Mouse (Mus musculus) spleen, postnatal 14 days (tissue): Measurements from ENCODE around the gene Htr1d.

Experiments
- DNase-seq, 2 experiments: peaks; one replicate each; pipeline ENCODE4 v3.0.0; 2021 to 2022; ENCODE audit warnings: low spot score in 2 of 2

Htr1d gene

DNA sequence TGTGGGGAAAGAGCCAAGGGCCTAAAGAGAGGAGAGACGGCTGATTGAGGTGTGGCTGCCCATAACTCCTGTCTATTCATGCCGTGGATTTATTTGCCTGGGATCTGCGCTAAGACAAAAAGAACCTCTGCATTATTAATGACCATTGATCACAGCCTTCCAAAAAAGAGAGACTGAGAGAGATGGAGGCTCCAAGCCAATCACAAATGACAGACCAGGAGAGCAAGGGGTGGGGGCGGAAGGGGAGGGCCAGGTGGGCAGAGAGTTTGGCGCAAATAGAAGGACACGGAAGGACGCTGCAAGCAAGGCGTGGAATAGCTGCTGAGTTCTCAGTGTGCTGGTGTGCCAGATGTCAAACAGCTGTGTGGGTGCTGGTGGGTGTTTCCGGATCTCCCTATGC lies at the start of gene Htr1d:
Htr1d (plus strand) TSS at position 301 of the 400 bp plus-strand sequence.
- DNase-seq: no peak

DNA sequence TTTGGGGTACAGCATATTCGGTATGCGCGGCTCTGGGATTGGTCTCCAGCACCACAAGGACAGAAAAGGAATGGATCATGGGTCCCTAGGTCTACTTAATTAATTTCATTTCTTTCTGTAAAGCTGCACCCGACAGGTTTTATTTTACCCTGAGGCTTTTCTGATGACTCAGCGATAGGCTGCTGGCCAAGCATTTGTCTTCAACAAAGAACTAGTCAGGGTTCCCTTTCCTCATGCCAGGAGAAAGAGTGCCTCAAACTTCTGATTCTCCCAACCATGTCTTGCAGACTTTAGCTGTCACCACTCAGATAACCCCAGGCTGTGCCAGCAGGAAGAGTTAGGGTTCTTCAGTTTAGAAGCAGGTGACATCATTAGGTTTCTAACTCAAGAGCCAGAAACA lies 46.3 kb upstream of the Htr1d start:
- no peak for DNase-seq

DNA sequence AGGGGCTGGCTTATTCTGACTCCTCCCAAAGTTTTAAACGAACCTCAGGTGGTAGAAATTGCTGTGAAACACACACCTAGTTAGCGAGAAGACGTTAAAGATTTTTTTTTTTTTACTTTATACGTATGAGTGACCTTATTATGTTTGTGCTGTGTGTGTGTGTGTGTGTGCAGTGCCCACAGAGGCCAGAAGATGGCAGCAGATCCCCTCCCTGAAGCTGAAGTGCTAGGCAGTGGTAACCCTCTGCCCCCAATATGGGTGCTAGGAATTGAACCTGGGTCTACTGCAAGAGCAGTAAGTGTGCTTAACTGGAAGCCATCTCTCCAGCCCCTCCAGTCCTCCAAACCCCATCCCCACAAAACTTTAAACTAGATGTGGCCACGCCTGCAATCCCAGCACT lies 40.3 kb upstream of the Htr1d start:
- no peak for DNase-seq

DNA sequence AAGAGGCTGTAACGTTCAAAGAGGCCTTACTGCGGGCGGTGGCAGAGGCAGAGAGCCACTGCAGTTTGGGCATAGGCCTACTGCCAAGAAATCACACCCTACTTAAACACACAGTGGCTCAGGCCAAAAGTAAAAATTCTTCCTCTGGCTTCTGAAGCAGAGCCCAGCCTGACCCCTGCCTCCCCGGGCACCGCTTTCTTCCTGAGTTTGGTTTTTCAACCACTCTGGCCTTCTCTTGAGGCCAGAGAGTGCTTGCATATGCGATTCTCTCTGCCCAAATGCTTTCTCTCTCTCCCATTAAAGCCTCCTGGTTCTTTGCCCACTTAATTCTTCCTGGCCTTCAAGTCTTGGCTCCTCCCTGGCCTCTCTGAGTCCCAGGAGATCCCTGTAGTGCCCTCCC lies 39.5 kb upstream of the Htr1d start:
- DNase-seq: no peak

DNA sequence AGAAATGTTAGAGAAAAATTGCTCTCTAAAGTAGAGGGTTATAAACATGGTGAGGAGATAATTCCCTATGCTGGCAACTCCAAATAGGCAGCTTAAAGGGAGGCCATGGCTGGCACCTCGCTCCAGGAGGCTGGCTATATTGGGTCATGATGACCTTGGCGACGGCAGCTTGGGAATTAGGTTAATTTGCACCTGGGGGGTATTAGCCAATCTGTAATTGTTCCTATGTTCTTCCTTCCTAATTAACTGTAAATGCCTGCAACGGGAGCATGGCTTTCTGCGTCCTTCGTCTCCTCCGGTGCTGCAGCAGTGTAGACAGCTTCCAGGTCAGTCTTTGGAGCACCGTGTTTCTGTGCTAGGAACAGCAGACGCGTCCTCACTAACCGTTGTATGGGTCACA lies 36.1 kb upstream of the Htr1d start:
- no peak for DNase-seq

DNA sequence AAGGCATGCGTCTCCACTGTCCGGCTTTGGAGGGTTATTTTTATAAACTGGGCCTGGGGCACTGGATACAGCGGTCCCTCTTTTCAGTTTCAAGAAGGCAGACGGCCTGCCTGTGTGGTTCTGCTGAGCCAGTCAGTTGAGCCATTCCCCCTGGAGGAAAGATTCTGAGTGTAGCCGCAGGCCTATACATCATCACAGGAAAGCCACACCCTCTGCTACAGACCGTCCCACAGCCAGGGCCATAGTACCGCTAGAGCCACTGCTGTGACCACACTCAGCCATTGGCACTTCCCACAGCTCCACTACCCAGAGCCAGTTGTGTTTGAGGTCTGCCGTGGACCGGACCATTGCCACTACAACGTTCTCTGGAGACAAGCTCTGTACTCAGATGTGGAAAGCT lies 21.5 kb upstream of the Htr1d start:
- no peak for DNase-seq

DNA sequence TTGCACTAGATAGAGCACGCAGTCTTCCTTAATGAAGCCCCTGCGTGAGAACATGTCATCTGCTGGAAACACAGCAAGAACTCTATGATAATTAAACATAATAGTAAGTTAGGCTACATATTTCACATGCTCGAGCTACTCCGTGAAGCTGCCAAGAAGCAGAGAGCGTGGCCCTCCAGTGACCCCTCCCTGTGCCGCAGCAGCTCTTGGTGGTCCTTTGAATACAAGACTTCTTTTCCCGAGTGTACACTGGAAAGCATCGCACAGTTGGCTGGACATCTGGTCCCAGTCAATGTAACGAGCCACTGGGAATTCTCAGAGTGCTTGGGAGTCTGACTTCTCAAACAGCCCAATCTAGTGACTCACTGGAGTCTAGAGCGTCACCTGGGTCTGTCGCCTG lies 15.5 kb upstream of the Htr1d start:
- DNase-seq: no peak

DNA sequence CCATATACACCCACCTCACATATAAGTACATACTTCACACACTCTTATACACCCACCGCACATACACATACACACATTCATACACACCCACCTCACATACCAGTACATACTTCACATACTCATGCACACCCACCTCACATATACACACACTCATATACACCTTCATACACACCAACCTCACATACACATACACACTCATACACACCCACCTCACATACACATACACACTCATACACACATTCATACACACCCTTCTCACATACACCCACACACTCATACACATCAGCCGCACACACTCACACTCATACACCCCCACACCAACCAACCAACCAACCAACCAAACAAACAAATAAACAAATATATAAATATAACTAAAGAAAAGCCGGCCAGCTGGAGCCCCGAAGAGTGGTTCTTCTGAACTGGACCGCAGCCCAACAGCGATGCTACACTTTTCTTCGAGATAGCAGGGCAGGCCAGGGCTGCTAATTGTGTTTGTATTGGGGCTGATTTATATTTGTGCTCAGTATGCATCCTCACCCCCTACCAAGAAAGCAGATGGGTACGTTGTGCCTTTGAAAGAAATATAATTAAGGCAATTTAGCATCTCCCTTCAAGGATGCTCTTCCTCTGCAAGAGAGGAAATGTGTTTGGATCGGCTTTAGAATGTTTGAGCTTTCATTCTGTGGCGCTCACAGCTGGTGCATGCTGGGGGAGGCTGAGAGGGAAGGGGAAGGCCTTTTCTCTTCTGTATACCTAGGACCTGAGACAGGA lies 11.1 kb upstream of the Htr1d start:
- DNase-seq: no peak

DNA sequence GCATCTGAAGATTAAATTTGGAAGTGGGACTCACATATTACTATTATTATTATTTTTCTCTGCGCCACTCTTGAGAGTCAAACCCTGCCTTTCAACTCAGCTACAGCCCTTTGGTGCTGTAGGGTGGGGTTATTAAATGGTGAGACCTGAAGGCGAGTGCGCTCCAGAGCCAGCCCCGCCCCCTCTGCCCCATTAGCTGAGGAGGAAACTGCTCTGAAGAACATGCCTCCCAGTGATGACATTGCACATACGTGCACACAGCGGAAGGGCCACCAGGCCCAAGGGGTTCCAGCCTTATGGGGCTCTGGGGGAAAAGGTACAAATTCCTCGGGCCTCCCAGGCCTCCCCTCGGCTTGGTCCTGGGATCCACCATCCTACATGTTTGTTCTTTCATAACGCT lies 7.8 kb upstream of the Htr1d start:
- no peak for DNase-seq

DNA sequence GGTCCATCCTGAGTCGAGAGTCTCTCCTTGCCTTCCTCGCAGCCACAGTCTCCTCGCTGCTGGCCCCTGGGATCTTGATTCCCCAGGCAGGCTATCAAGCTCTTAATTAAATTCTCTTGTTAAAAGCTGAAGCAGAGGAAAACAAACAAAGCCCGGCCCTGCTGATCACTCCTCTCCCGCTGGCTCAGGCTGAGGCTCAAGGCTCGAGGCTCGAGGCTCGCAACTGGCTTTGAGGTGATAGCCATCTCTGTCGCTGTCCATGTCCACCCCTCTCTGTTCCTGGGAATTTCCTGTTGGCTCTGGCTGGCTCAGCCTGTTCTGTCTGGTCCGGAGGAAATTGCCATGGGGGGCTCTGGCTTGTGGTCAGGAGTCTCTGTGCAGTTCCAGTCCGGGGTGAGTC lies 4.4 kb upstream of the Htr1d start:
- no peak for DNase-seq

DNA sequence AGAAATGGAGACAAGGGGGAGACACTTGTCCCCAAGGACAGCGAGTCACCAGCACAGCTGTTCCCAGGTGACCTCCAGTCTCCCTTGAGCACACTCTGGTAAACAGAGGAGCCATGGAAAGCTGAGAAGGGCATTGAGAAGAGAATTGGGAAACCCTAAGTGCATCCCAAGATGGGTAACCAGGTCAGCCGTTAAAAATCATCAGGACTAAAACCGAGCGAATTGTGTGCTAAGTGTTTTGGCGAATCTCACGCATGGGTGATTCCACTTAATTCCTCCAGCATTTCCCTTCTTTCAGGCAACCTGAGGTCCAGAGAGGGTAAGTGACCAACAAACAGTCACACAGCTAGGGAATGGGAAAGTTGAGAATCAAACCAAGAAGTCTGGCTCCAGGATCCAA lies 3.9 kb upstream of the Htr1d start:
- no peak for DNase-seq

DNA sequence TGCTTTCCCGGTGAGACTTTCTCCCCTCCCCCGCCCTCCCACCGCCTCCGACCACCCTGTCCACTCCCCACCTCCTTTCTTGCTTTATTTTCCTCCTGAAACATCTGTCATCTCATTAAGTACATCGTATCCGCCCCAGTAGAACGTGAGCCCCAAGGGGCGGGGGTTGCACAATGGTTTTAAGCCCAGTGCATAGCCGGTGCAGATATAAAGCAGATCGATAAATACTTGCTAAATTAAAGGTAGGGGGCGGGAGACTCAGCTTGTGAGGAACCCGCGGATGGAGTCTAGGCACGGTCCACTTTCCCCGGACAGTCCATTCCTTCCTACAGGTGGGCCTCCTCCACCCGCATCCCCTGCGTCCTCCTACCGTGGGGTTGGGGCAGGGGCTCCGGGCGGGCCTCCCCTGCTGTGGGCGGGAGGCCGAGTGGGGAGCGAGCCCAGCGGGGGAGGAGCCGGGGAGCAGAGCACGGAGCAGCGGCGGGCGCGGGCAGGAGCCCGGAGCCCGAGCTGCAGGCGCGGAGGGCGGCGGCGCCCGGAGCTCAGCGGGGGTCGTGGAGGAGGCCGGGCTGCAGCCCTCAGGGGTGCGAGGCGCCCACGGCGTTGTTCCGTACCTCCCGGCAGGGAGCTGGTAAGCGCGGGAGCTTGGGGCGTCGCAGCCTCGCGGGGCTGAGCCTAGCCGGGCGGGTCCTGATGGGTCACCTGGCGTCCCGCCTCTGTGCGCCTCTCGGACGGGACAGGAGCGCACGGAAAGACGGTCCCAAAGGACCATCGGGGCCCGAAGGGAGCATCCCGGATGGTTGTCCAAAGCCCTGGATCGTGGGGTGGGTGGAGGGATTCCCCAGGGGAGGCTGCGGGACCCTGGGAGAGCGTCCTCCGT lies 1.0 kb downstream of the Htr1d start:
- no peak for DNase-seq

DNA sequence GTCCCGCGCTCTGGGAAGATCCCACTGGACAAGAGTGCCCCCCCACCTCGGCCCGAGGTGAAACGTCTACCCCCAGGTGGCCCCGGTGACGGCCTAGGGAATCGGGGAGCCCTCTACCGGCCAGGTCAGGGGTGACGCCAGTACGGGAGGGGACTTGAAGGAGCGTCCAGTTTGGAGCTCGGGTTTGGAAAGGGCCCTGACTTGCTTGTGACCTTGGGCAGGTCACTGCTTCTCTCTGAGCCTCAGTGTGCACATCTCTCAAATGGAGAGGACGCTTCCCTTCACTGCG lies 1.6 kb downstream of the Htr1d start:
- DNase-seq: peak in 1 of 2 experiments; percentile 3

DNA sequence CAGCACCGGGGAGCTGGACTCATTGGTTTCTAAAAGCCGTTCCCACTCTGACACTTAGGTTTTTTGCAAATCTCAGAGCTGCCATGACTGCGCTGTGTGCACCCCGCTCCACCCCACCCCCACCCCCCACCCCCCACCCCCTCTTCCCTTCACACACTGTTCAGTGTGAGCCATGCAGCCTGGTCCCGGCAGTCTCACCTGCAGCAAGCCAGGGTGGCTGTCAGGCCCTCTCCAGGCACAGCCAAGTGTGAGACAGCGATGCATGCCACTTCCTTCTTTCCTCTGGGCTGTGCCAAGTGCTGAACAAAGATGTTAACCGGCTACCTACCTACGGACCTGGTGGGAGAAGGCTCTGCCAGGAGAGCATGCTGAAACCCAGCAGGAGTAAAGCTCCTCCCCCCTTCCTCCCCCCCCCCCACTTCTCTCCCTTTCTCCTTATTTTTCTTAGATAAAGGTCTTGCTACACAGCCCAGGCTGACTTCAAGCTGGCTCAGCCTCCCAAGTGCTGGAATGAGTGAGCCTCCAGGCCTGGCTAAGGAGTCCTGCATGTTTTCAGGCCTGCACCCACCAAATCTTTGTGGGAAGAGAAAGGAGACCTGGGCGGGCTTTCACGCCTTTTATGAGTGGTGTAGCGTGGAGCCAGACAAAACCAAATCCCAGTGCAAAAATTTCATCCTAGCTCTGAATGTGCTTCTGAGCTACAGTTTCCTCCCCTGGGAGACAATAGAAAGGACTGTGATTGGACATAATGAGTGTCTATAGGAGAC lies 7.5 kb downstream of the Htr1d start:
- DNase-seq: no peak

DNA sequence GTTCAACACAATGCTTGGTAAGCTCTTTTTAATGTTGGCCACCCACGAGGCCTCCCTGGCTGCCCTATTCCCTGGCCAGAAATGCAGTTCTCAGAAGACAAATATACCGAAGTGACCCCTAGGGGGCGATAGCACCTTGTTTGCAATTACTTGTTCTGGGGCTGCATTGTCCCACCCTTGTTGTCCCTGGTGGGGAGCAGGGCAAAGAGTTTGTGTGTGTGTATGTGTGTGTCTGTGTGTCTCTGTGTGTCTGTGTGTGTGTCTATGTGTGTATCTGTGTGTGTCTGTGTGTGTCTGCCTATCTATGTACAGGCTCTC lies 8.0 kb downstream of the Htr1d start:
- DNase-seq: peak in 1 of 2 experiments; percentile 24

DNA sequence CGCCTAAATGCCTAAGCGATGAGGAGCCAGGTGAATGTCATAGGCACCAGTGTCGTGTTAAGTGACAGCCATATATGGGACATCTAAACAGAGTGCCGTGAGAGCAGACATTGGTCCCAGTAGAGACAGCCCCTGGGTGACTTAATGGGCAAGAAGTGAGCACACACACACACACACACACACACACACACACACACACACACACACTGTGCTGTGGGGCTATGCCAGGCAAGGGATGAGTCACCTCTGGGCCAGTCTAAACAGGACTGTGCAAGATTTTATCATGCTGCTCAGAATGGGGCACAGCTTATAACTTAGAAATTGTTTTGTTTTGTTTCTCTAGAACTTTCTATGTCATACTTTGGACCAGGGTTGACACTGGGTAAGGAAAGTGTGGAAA lies 10.7 kb downstream of the Htr1d start:
- DNase-seq: no peak

DNA sequence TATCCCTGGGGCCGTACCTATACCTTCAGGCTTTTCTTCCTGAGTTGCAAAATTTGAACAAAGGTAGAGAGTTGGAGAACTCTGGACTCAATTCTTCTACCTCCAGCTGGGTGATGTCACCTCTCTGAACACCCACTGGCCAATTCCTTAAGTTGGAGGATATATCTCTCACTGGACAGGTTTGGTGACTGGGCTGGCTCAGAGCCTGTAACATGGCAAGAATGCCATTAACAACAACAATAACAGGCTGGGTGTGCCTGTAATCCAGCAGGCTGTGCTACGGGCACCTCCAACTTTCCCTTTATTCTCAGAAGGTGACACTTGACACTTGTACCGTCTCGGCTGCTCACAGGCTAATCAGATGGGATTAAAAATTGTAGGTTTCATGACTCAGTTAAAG lies 15.8 kb downstream of the Htr1d start:
- no peak for DNase-seq

DNA sequence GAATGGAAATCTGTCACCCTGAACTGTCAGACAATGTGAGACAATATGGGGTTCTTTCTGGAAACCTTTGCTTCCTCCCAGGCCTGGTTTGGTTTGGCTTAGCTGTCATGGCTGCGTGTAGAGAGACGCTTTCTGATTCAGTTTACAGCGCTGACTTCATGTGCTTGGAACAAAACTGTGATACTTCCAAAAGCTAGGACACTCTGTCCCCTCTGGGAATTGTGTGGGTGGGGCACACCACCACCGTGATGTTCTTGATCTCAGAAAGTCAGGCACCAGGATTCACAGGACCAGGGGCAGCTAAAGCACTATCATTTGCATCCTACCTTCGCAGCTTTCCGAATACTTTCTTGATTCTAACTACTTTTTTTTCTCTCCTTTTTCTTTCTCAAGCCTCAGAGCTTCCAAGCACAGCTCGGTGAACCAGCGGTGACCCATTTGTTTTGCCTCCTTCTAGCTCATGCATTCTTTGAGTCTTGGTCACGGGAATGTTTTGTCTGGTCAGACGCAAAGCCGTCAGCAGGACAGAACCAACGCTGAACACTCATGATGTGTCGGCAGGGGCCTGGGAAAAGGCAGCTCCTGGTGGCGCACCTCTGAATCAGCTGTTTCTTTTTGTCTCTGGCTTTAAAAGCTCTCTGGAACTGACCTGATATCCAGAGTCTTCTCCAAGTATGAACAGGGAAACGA lies 18.2 kb downstream of the Htr1d start:
- no peak for DNase-seq

DNA sequence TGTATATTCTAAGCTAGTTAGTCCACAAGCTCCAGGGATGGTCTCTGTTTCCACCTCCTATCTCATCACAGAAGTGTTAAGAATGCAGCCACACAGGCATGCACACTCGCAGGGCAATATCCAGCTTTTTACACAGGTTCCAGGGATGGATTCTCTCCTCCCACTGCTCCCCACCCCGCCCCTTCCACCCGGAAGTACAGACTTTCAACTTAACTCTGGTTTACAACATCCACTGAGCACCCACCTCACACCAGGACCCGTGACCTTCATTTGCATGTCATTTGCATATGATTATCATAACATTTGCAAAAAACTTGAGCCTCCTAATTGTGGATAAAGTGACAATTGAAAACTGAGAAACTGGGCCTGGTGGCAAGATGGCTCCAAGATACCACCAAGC lies 21.2 kb downstream of the Htr1d start:
- no peak for DNase-seq

DNA sequence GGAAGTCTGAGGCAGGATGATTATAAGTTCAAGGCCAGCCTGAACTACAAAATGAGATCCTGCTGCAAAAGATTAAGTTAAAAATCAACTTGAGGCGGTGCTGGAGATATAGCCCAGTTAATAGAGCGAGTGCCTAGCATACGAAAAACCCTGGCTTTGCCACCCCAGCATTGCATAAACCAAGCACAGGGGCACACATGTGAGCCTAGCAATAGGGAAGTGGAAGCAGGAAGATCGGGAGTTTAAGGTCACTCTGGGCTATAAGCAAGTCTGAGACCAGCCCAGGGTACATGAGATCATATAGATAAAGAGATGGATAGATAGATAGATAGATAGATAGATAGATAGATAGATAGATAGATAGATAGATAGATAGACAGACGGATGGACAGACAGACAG lies 26.5 kb downstream of the Htr1d start:
- no peak for DNase-seq

DNA sequence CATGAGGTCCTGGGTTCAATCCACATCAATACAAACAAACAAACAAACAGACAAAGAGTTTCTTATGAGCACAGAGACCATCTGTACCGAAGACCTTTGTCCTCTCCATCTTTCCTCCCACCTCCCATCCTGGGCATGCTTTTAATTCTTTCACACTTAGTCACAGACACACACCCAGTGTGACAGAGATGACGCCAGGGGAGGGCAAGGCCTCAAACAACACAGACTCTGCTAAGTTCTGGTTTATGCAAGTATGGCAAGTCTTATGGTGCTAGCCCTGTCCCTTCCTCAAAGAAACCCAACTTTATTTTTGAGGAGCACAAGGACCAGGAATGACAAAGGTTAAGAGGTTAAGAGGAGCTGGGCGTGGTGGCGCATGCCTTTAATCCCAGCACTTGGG lies 26.9 kb downstream of the Htr1d start:
- no peak for DNase-seq

DNA sequence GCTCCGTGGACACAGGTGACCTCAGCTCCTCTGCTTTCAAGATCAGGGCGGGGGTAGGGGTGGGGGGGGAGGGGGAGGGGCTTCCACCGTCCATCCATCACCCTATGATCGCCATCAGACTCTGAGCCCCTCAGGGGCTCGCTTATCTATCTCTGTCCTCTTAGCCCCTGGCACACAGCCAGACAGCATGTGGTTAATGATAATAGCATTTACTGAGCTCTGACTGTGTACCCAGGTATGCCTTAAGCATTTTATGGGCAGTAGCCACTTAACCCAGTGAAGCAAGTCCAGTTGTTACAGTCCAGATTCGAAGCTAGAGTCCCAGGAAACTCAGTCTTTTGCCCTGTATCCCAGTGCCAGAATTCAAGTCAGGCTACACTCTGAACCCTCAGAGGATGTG lies 28.2 kb downstream of the Htr1d start:
- no peak for DNase-seq
